In genomic region chr14:36155757-36156156, GRCm38 (mm10) we compare ENCODE assay signal across 15 mouse cellular contexts.
"Had no signal": no experiment of that assay in that cellular context is flagged by ENCODE, and none has a peak within 500 bp of the region (broad histone marks: within the 10 kb centered on the region; RNA-seq: fewer than 3 reads in every experiment).

No protein-coding gene starts in this region.

- ATAC-seq: liver, postnatal 0 days; lung, postnatal 0 days; midbrain, embryonic 13.5 days; midbrain, embryonic 15.5 days had no signal

- DNase-seq: liver, embryonic 13.5 days; liver, postnatal 0 days; lung, adult 2 months; lung, postnatal 14 days; lung, postnatal 36 days; retina, postnatal 1 day; right cerebral cortex, postnatal 14 days; right cerebral cortex, postnatal 4 days; spleen, adult 18-20 months; thymus, adult 18-20 months; thymus, postnatal 14 days; thymus, postnatal 36 days had no signal
